Mouse (Mus musculus) stomach, embryonic 14.5 days (tissue): Measurements from ENCODE around the gene Mki67. TPM values are rescaled to one million over a fixed set of nuclear protein-coding genes. Genes with fewer than 3 reads are reported as not detected.
"Not testable (repeated sequence)": the region's sequence is repeated elsewhere in the genome, so short reads cannot be mapped to it uniquely, and the experiment has no call there.

Experiments
- ATAC-seq: fragments of 200-750 bp; cut with Nextera tagmentation; 2 replicates; pipeline ENCODE4 v1.8.0; 2017; ENCODE audit warnings: low read depth, moderate TSS enrichment; ENCODE audit not compliant: insufficient number of reproducible peaks, insufficient read depth, low FRiP score
- H3K27ac ChIP-seq: fragments of 300-500 bp; sonication (generic); 2 replicates; pipeline ENCODE4 v1.5.1; 2014; ENCODE audit warnings: mild to moderate bottlenecking, low read length, moderate library complexity, mixed read lengths
- H3K27me3 ChIP-seq: fragments of 300-500 bp; sonication (generic); 2 replicates; pipeline ENCODE4 v1.6.1; 2014; ENCODE audit warnings: low read length, control low read depth, mixed read lengths; ENCODE audit not compliant: control insufficient read depth, insufficient read depth
- H3K36me3 ChIP-seq: fragments of 300-500 bp; sonication (generic); 2 replicates; pipeline ENCODE4 v1.6.1; 2014; ENCODE audit warnings: mild to moderate bottlenecking, control low read depth, low read length, moderate library complexity, mixed read lengths; ENCODE audit not compliant: control insufficient read depth, insufficient read depth
- H3K4me1 ChIP-seq: fragments of 300-500 bp; sonication (generic); 2 replicates; pipeline ENCODE4 v1.6.1; 2014; ENCODE audit warnings: low read length, control low read depth, mixed read lengths; ENCODE audit not compliant: control insufficient read depth, insufficient read depth
- H3K4me2 ChIP-seq: fragments of 300-500 bp; sonication (generic); replicated peaks from 2 replicates; pipeline ENCODE4 v1.6.1; 2014; ENCODE audit warnings: low read depth, low read length, control low read depth
- H3K4me3 ChIP-seq: fragments of 300-500 bp; sonication (generic); 2 replicates; pipeline ENCODE4 v1.5.1; 2014; ENCODE audit warnings: low read depth, low read length, control low read depth
- H3K9ac ChIP-seq: fragments of 300-500 bp; sonication (generic); replicated peaks from 2 replicates; pipeline ENCODE4 v1.6.1; 2014; ENCODE audit warnings: low read depth, mild to moderate bottlenecking, control low read depth, low read length, moderate library complexity, mixed read lengths
- H3K9me3 ChIP-seq: fragments of 300-500 bp; sonication (generic); 2 replicates; pipeline ENCODE4 v1.6.1; 2016; ENCODE audit warnings: low read depth, low read length, control low read depth; ENCODE audit not compliant: control insufficient read depth
- WGBS: fragments of 180-500 bp; shearing (Covaris S2); extraction: QIAGEN DNeasy Blood & Tissue Kit; methylation state at CpG from one replicate; pipeline ENCODE4 v1.1.7; 2014; 5-methylcytosine and 5-hydroxymethylcytosine counted together
- polyA plus RNA-seq: library from polyadenylated mRNA; unstranded; fragments of >200 nt; fragmentation: Nextera tagmentation; extraction: Ambion mirVana; gene quantifications from 2 replicates; pipeline ENCODE4 v1.2.1, GENCODE M21; 2014

Mki67 gene
- polyA plus RNA-seq, 1 experiment from 2014 or later: 66.4 TPM

DNA sequence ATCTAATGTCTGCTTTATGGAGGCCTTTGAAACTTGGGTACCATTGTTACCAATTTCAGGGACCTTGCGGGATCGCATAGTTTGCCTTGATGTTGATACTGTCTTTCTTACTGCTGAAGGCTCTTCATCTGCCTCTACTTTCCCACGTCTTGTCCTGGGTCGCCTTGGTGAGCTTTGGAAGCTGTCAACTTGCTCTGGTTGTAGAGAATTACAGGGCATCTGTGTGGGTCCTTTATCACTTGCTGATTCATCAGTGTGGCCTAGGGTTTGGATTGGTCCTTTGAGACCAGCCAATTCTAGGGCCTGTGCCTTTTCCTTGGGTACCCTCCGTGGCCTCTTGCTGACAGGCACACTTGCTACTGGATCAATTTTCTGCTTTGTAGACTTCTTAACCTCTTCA lies 21.4 kb downstream of the Mki67 start:
- 93% methylated on average over 5 of the region's 5 CpGs for WGBS
- Histone ChIP-seq H3K9me3 (no peaks in the 10 kb centered on the region), H3K27ac (no peak overlapping the region), H3K36me3 (peaks cover 78% of the 10 kb centered on the region), H3K27me3 (no peaks in the 10 kb centered on the region), H3K4me3 (no peak overlapping the region), H3K4me1 (no peaks in the 10 kb centered on the region), H3K9ac (no peak overlapping the region), H3K4me2 (no peak overlapping the region)
- no peak for ATAC-seq

DNA sequence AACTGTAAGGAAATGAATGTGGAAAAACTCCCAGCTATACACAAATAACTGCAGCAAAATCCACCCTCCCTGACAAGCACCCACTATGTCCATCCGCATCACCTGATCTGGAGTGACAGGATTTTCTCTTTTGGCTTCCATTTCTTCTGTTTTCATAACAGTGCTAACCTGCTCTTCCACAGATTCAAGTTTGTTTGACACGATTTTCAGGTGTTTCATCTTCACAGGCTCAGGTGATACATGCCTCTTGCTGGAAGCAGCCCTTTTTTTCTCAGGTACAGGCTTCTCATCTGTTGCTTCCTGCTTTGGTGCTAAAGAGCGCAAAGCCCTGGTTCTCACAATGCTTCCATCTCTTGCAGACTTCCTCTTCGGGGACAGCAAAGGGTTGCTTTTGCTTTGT lies 22.0 kb downstream of the Mki67 start:
- 87% methylated on average over 4 of the region's 4 CpGs for WGBS
- peaks cover 81% of the 10 kb centered on the region for H3K36me3 ChIP-seq

DNA sequence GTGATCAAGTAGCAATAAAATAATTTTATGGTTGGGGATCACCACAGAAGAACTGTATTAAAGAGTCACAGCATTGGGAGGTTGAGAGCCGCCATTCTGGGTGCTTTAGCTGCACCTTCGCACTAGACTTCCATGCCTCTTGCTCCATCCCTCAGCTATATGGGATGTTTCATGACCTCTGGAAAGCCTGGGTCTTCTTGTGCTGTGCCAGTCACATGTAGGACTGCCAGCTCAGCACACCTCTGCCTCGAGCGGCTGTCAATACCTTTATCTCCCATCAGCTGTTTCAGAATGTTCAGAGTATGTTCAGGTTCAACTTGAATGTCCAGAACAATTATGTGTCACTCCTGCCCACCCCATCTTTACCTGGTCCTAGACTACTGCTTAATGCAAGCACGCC lies 24.2 kb downstream of the Mki67 start:
- H3K9ac ChIP-seq: no peak overlapping the region
- H3K4me1 ChIP-seq: no peaks in the 10 kb centered on the region
- H3K4me2 ChIP-seq: no peak overlapping the region
- no peak for ATAC-seq
- no peak overlapping the region for H3K27ac ChIP-seq
- WGBS: 91% methylated on average over 5 of the region's 5 CpGs
- H3K36me3 ChIP-seq: peaks cover 72% of the 10 kb centered on the region
- no peak overlapping the region for H3K4me3 ChIP-seq
- H3K27me3 ChIP-seq: no peaks in the 10 kb centered on the region
- no peaks in the 10 kb centered on the region for H3K9me3 ChIP-seq

More for the DNA sequence above, 22.0 kb downstream of the Mki67 start:
- no peaks in the 10 kb centered on the region for H3K4me1 ChIP-seq
- H3K4me2 ChIP-seq: no peak overlapping the region
- H3K9me3 ChIP-seq: no peaks in the 10 kb centered on the region
- no peak for ATAC-seq
- H3K4me3 ChIP-seq: no peak overlapping the region
- no peaks in the 10 kb centered on the region for H3K27me3 ChIP-seq
- H3K27ac ChIP-seq: no peak overlapping the region
- H3K9ac ChIP-seq: no peak overlapping the region

DNA sequence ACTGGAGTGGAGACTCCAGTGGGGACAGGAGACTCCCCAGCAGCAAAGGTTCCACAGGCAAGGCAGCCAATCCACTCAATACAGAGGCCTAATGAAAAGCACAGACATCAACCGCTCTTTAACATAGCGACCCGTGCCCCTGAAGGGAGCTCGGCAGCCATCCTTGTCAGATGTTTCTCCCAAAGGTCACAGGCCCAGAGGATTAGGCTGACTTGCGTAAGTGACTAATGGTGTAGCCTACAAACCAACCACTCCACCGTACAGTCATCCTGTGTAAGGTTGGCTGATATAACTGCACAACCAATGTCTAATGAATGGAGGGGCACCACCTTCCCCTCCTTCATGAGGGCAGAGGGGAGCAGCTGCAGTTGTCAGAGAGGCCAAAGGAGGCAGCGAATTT lies 26.8 kb downstream of the Mki67 start:
- Histone ChIP-seq H3K27ac (no peak overlapping the region), H3K9ac (no peak overlapping the region), H3K9me3 (no peaks in the 10 kb centered on the region), H3K4me3 (no peak overlapping the region), H3K4me1 (no peaks in the 10 kb centered on the region), H3K27me3 (no peaks in the 10 kb centered on the region), H3K36me3 (peaks cover 68% of the 10 kb centered on the region), H3K4me2 (no peak overlapping the region)
- WGBS: 87% methylated on average over 7 of the region's 7 CpGs
- no peak for ATAC-seq

DNA sequence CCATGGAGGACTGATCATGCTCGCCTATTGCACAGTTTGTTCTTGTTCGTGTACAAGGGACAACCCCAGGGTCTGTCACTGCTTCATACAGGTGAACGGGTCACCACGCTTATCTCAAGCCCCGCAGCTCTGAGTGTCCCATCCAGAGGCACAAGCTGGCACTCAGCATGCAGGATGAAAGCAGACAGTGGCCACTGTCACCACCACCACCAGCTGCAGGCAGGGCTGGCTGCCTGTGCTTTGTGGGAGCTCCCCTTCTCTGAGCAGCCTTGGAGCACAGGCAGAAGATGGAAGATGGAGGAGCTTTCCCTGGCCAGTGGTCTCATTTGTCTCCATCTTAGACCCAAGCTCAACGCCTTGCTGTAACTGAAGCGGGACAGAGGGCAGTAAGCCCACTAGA lies 31.2 kb downstream of the Mki67 start:
- Histone ChIP-seq H3K27me3 (no peaks in the 10 kb centered on the region), H3K4me3 (no peak overlapping the region), H3K4me1 (no peaks in the 10 kb centered on the region), H3K9me3 (no peaks in the 10 kb centered on the region), H3K4me2 (no peak overlapping the region), H3K36me3 (peaks cover 31% of the 10 kb centered on the region), H3K27ac (no peak overlapping the region), H3K9ac (no peak overlapping the region)
- no peak for ATAC-seq
- WGBS: 79% methylated on average over 7 of the region's 7 CpGs

- H3K9me3 ChIP-seq, H3K4me3 ChIP-seq, H3K4me2 ChIP-seq, H3K27me3 ChIP-seq, H3K4me1 ChIP-seq, ATAC-seq, H3K27ac ChIP-seq, H3K9ac ChIP-seq: not testable (repeated sequence)
- H3K36me3 ChIP-seq: peaks cover 26% of the 10 kb centered on the region
- WGBS: 74% methylated on average over 4 of the region's 4 CpGs
Measured at GRCm38 (mm10) chr7:135684098-135684497, 32.1 kb downstream of the Mki67 start.

DNA sequence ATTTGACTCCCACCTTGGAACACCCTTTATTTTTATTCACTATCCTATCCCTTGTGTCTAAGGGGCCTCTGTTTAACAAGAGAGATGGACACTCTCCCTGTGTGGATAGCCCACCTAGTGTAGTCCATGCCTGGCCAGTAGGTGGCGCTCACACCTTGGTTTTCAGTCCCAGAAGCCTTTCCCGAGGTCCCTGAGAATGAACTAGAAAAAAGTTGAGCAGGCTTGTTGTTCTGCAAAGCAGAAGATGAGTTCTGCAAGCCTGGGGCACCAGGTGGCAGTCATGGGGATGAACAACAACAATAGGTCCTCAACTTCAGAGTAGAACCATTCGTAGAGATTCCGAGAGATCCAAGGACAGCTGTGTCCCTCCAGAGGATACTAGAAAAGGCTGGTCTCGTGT lies 35.8 kb downstream of the Mki67 start:
- no peak overlapping the region for H3K4me3 ChIP-seq
- H3K4me1 ChIP-seq: no peaks in the 10 kb centered on the region
- WGBS: 71% methylated on average over 5 of the region's 5 CpGs
- no peaks in the 10 kb centered on the region for H3K9me3 ChIP-seq
- H3K27ac ChIP-seq: no peak overlapping the region
- H3K4me2 ChIP-seq: no peak overlapping the region
- H3K36me3 ChIP-seq: peaks cover under 1% of the 10 kb centered on the region
- no peaks in the 10 kb centered on the region for H3K27me3 ChIP-seq
- no peak overlapping the region for H3K9ac ChIP-seq
- no peak for ATAC-seq

- Histone ChIP-seq H3K9me3 (no peaks in the 10 kb centered on the region), H3K4me2 (no peak overlapping the region), H3K4me3 (no peak overlapping the region), H3K27me3 (no peaks in the 10 kb centered on the region), H3K36me3 (no peaks in the 10 kb centered on the region), H3K9ac (no peak overlapping the region), H3K4me1 (no peaks in the 10 kb centered on the region), H3K27ac (no peak overlapping the region)
- 87% methylated on average over 8 of the region's 8 CpGs for WGBS
- no peak for ATAC-seq
Measured at GRCm38 (mm10) chr7:135676722-135677121, 39.4 kb downstream of the Mki67 start.

- Histone ChIP-seq H3K4me2 (no peak overlapping the region), H3K4me3 (no peak overlapping the region), H3K9ac (no peak overlapping the region), H3K27me3 (no peaks in the 10 kb centered on the region), H3K27ac (no peak overlapping the region), H3K9me3 (no peaks in the 10 kb centered on the region), H3K36me3 (no peaks in the 10 kb centered on the region), H3K4me1 (no peaks in the 10 kb centered on the region)
- 69% methylated on average over 3 of the region's 3 CpGs for WGBS
- no peak for ATAC-seq
Measured at GRCm38 (mm10) chr7:135673576-135673975, 42.6 kb downstream of the Mki67 start.
